Mouse (Mus musculus) stomach, postnatal 0 days (tissue): Measurements from ENCODE around the gene Gstp1.
"Not testable (repeated sequence)": the region's sequence is repeated elsewhere in the genome, so short reads cannot be mapped to it uniquely, and the experiment has no call there.

Experiments
- CTCF ChIP-seq: IDR thresholded peaks from 2 replicates; pipeline ENCODE4 v1.5.1; 2016; ENCODE audit warnings: antibody characterized with exemption, low read depth, mild to moderate bottlenecking, moderate library complexity
- EP300 ChIP-seq: optimal IDR thresholded peaks from 2 replicates; pipeline ENCODE3; 2016; ENCODE audit warnings: antibody characterized with exemption

DNA sequence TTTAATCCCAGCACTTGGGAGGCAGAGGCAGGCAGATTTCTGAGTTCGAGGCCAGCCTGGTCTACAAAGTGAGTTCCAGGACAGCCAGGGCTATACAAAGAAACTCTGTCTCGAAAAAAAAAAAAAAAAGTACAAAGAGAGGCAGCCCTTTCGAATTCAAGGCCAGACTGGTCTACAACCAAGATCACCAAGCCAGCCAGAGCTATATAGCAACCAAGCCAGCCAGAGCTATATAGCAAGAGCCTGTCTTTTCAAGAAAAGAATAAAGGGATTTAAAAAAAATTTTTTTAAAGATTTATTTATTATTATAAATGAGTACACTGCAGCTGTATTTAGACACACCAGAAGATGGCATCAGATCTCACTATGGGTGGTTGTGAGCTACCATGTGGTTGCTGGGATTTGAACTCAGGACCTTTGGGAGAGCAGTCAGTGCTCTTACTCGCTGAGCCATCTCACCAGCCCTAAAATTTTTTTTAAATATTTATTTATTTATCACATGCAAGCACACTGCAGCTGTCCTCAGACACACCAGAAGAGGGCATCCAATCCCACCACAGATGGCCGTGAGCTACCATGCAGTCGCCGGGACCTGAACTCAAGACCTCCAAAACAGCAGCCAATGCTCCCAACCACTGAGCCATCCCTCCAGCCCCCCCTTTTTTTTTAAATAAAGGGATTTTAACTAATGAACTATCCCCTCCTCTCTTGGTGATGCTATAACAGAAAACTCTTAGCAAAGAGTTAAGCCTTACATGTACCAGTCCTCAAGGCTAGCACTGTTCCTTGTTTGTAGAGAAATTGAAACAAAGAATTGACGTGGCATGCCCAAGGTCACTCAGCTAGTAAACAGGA, 22.5 kb upstream of the Gstp1 start:
- not testable (repeated sequence) for TF ChIP-seq CTCF, EP300
